Mouse (Mus musculus): ENCODE data around the gene Col18a1.
"Not testable (repeated sequence)": the region's sequence is repeated elsewhere in the genome, so short reads cannot be mapped to it uniquely, and the experiment has no call there.

Gene Col18a1

DNA sequence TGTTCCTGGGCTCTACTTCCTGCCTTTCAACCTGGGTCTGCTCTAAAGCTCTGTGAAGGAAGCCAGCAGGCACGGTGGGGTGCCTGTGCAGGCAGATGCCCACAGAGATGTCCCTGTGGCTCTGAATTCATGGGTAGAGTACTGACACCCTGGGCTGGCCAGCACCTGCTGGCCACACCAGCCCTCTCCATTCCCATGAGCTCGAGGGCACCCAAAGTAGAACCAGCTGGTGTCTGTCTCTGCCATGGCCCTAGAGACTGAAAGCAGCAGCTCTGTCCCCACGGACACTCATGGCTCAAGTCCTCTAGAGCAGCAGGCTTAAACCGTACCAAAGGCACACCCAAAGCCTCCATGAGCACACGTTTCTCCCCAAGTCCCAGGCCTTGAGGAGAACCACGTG, 30.1 kb downstream of the Col18a1 start:
- DNase-seq (ENCODE audit: low read depth, low spot score): no peak

DNA sequence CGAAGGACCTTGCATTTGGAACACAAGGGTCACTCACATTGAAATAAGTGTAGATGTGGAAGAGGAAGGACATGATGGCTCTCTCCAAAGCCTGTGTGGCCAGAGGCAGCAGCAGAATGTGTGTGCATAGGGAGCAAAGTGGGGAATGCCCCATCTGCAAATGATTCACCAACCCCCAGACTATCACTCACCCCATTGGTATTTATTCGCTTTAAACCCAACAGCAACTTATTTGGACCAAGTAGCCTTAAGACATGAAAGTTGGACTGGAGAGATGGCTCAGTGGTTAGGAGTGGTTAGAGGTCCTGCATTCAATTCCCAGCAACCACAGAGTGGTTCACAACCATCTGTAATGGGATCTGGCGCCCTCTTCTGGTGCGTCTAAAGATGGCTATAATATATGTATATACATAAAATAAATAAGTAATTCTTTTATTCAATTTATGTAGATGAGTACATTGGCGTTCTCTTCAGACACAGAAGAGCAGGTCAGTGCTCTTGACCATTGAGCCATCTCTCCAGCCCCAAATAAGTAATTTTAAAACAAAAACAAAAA, 31.0 kb downstream of the Col18a1 start:
- DNase-seq (ENCODE audit: low read depth, low spot score): peak; percentile 61

GRCm38 (mm10) chr10:77134807-77135152, 31.6 kb downstream of the Col18a1 start:
- DNase-seq (ENCODE audit: low read depth, low spot score): not testable (repeated sequence)

DNA sequence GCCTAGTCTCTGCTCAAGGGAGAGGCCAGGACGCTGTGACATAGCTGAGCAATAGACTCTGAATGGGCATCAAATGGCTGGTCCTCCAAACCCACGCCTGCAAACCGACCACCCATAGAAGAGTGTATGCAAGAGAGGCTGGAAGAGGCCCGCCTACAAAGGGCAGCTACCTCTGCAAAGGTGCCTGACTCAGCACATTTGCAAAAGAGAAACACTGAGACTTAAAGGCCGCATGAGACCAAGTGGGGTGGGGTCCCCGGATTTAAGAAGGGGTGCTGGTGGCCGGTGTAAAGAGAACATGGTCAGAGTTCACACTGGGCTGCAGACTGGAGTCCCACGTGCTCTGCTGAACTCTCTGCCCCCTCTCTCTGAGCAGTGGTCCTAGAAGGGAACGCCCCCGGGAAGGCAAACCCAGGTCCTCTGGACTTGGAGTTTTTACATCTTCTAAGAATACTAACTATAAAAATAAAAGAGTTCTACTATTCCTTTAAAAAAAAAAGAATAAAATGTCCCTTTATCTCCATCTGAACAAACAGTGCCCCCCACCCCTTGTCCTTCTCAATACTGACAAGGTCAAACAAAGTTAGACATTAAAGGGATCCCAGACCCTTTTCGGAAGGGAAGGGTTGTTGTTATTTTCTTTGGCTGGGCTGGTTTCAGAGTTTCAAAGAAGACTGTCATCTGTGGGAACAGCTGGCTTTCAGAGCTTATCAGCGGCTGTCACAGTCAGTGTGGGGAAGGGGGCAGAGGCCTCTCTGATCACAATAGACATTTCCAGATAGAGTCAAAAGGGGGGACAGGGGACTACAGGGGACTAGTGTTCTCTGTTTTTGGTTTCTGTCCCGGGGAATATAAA, 32.2 kb downstream of the Col18a1 start:
- DNase-seq (ENCODE audit: low read depth, low spot score): peak; percentile 57

DNA sequence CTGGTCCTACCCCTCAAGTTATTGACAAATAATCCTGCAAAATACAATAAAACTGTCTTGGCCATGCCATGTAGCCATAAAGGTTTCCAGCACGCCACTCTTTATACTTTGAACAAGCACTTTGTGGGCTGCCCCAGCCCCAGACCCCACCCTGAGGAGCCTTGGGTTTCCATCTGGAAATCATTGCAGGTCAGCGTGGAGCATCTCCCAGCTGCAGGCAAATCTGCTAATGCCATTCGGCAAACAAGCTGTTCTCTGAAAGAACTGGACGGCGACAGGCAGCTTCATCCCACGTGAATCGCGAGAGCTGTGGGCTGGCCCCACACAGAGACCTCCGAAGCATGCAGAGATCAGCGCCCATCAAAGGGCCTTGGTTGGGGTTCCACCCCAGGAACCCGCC, 34.2 kb downstream of the Col18a1 start:
- DNase-seq (ENCODE audit: low read depth, low spot score): no peak

DNA sequence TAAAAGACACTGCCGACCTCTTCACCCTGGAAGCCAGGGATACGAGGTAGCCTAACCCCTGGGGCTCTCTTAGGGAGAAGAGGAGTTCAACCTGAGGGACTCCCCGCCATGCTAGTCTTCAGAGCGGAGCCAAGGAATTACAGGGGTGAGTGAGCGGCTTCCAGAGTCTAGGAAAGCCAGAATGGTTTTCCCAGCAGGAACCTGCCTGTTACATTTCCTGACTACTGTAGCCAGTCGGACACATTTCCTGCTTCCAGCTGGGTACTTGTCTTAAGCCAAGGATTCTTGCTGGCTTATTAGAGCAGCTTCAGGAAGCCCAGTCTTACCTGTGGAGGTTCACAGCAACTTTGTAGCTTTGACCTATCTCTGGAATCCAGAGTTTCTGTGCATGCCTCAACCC, 34.8 kb downstream of the Col18a1 start:
- peak; percentile 98 for DNase-seq (ENCODE audit: low read depth, low spot score)

- DNase-seq (ENCODE audit: low read depth, low spot score): peak; percentile 93
Measured at GRCm38 (mm10) chr10:77130561-77131240, 35.6 kb downstream of the Col18a1 start.

DNA sequence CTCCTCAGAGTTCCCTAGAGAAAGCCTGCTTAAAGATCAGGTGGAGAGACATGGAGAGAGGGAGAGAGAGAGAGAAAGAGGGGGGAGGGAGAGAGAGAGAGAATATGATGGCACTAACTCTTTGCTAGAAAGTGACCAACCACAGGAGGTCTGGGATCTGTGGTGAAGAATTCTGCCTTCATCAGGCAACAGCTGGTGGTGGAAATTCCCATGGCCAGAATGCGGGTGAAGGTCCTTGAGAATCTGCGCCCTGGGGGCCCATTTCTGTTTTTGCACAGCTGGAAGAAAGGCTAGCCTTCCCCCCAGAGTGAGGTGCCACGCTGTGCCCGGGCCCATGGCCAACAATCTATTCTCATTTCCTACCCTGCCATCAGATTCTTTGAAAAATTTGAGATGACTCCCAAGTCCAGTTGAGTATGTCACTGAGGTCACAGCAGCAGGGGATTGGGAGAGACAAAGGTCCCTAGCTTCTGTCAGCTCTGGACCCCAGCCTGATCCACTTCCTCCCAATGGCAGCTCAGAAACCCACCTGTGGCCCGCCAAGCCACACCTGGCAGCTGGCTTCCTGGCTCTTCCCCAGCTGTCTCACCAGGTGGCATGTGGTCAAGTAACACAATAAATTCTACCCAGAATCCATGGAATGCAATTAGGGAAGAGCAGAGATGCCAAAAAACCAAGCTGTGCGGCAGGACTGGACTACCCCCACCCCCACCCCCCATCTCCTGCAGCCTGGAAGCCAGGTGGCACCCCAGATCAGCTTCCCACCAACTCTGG, 36.5 kb downstream of the Col18a1 start:
- peak; percentile 69 for DNase-seq (ENCODE audit: low read depth, low spot score)

GRCm38 (mm10) chr10:77127926-77128325, 38.4 kb downstream of the Col18a1 start:
- no peak for DNase-seq (ENCODE audit: low read depth, low spot score)

- DNase-seq (ENCODE audit: low read depth, low spot score): peak; percentile 68
Measured at GRCm38 (mm10) chr10:77126590-77126989, 39.8 kb downstream of the Col18a1 start.

DNA sequence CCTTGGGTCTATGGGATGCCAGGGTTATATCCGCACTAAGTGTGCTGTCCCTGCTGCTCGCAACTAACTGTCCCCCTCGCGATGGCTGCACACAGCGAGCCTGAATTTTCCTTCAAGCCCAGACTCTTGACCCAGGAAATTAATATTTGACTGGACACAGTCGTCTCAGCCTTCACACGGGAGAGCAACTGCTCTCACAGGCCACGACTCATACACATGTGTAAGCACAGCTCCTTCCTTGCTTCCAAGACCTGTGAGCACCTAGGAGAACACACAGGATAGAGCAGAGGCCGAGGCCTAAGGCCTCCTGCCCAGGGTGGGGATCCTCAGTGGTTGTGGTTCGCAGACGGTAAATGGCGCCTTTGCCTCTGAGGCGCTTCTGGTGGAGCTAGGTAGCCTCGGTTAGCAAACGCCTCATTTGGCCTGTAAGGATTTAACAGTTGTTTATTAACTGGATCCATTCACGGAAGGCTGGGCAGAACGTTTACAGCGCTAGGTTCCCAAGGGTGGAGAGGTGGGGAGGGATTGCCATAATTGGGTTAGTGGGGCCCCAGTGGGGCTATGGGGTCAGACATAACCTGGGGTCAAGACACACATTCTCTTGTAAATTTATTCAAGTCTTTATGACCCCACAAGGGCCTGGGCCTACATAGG, 41.1 kb downstream of the Col18a1 start:
- DNase-seq (ENCODE audit: low read depth, low spot score): no peak

DNA sequence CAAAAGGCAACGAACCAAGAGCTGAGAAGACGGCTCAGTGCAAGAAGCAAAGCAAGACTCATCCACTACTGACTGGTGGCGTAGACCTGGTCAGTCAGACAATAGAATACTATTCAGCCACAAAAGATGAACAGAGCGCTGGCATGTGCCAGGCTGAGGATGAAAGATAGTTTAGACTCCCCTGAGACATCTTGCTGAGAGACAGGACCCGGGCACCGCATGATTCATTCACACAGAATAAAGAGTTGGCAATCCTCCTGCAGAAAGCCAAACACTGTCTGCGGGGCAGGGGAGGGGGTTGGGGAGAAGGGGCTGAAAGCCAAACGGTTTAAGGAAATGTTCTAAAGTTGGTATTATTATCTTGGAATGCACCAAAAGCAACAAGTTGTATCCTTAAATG, 42.4 kb downstream of the Col18a1 start:
- DNase-seq (ENCODE audit: low read depth, low spot score): no peak

DNA sequence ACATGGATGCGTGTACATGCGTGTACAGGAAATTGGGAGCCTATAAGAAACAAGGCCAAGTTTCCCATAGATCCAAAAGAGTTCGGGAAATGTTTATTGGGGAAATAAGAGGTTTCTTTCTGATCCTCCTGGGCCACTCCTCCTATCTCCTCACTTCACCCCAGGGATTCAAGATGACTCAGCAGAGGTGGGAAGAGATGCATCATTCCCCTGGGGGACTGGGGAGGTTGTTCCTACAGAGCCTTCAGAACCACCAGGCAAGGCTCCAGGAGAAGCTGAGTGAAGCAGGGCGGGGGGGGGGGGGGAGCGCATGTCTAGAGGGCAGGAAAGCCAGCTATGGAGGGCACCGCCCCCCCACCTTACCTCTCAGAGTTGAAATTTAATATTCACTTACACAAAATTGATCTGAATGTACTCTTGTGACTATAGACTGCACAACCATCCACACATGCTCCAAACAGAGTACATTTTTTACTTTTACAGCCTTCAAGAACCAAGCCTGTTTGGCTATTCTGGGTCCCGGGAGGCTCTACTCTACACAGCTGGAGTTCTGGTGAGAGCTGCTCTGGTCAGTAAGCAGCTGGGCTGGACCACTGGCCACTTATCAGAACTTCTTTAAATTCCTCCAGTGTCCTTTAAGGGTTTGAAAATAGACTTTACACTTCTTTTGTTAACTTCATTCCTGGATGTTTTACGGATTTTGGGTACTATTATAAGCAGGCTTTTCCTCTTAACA, 44.9 kb downstream of the Col18a1 start:
- DNase-seq (ENCODE audit: low read depth, low spot score): peak; percentile 58

GRCm38 (mm10) chr10:77120501-77120900, 45.8 kb downstream of the Col18a1 start:
- peak; percentile 73 for DNase-seq (ENCODE audit: low read depth, low spot score)

GRCm38 (mm10) chr10:77119437-77119836, 46.9 kb downstream of the Col18a1 start:
- no peak for DNase-seq (ENCODE audit: low read depth, low spot score)

- DNase-seq (ENCODE audit: low read depth, low spot score): no peak
Measured at GRCm38 (mm10) chr10:77118361-77118760, 48.0 kb downstream of the Col18a1 start.

DNA sequence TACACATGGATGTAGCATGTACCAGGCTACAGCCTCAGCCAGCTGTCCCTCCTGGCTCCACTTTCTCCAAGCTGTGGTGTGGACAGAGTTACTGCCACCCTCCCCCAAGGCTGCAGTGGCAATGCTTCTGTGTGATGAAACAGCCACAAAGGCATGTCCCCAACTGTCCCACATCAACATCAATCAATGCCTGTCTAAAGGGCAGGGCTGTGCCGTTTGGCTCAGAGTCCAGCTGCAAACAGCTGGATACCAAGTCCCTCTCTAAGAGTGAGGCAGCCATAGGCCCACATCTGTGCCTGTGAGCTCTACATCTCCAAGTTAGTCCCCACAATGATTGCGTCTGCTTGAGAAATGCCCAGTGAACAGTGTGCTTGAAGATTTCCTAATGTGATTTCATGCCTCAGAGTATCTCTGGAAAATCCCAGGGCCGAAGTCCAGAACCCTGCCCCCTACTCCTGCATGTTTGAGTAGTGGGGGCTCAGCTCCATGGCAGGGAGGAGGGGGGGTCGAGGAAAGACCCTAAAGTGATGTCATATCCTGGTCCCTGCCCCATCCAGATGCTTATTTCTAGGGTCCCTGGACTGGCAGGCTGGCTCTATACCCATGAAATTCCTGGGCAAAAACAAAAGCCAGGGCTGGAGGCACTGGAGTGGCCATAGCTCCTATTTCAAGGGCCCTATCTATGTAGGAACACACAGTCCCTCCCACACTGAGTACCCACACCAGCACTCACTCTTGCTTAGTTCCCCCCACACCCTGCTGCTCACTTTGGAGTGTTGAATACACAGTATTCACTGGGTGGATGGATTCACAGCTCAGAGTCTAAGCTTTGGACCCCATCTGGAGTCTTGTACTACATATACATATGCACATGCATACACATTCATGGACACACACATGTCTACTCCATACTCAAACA, 49.6 kb downstream of the Col18a1 start:
- DNase-seq (ENCODE audit: low read depth, low spot score): no peak

DNA sequence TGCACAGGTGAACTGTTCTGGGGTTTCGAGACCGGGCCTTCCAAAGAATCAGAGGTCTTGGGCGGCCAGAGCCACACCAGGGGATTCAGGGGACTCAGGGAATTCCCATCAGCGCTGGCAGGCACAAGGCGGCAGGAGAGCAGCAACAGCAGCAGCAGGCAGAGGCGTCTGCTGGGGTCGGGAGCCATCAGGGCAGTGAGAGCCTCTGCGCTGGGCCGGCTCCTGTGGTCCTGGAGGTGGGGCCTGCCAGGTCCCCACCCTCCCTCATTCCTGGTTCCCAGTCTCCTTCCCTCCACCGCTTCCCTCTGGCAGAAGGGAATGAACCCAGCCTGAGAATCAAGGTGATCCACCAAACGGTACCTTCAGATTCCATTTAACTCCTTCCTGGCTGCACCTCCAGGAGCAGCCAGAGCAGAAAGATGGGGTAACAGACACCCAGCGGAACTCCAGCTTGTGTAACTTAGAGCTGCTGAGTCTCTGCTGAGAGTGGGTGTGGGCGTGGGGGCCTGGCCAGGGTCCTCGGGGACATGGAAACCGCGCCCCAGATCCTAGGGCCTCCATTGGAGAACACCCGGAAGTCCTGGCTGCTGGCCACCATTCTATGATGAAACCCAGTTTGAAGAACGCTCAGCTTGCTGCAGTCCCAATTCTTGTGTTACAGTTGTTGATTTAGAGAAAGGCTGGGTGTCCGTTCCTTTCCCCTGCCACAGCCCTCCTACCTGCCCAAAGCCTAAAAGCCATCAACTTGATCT, 52.7 kb downstream of the Col18a1 start:
- peak; percentile 45 for DNase-seq (ENCODE audit: low read depth, low spot score)

All from R1 (cell line).